10 mouse cellular contexts compared by ENCODE assay signal in genomic region chr12:80739482-80739881, GRCm38 (mm10). TPM values are rescaled to one million over a fixed set of nuclear protein-coding genes. Genes with fewer than 3 reads are reported as not detected.
DNase-seq lines count a peak whose midpoint lies in the region; ATAC-seq and TF ChIP-seq lines count a peak whose summit lies in the region.
"Had no signal": no experiment of that assay in that cellular context is flagged by ENCODE, and none has a peak within 500 bp of the region (broad histone marks: within the 10 kb centered on the region; RNA-seq: fewer than 3 reads in every experiment).

No protein-coding gene starts in this region.

- H3K4me1 ChIP-seq in bone marrow, adult 2 months (ENCODE audit: control insufficient read depth, insufficient read depth, low read length): no peaks in the 10 kb centered on the region
- H3K4me1 ChIP-seq in midbrain, embryonic 14.5 days (ENCODE audit: control insufficient read depth, insufficient read depth, low read length): peaks cover 20% of the 10 kb centered on the region

- no peaks in the 10 kb centered on the region for H3K27me3 ChIP-seq in midbrain, embryonic 14.5 days (ENCODE audit: control insufficient read depth, insufficient read depth, low read length)

- no peak overlapping the region for H3K4me3 ChIP-seq in bone marrow, adult 2 months (replicated peaks; ENCODE audit: control insufficient read depth, low read depth, low read length)
- no peak overlapping the region for H3K4me3 ChIP-seq in midbrain, embryonic 14.5 days (replicated peaks; ENCODE audit: low read depth, low read length)
- H3K4me3 ChIP-seq: limb, embryonic 12.5 days had no signal

- H3K27ac ChIP-seq in bone marrow, adult 2 months (ENCODE audit: control insufficient read depth, insufficient read depth, low read depth, low read length, poor library complexity): no peak overlapping the region
- no peak overlapping the region for H3K27ac ChIP-seq in midbrain, embryonic 14.5 days (replicated peaks; ENCODE audit: low read depth, low read length)
- H3K27ac ChIP-seq: limb, embryonic 12.5 days had no signal

- WGBS in bone marrow, adult 2 months: 25% methylated on average over 9 of the region's 9 CpGs
- 48% methylated on average over 9 of the region's 9 CpGs for WGBS in midbrain, embryonic 14.5 days

- no peaks in the 10 kb centered on the region for H3K36me3 ChIP-seq in midbrain, embryonic 14.5 days (ENCODE audit: control insufficient read depth, insufficient read depth, low read length)
- H3K36me3 ChIP-seq: limb, embryonic 12.5 days had no signal

- DNase-seq in lung, adult 18-20 months: peak; percentile 39 to 44
- DNase-seq in lung, postnatal 25 days (ENCODE audit: low spot score): no peak
- peak; percentile 34 for DNase-seq in kidney, postnatal 14 days
- peak; percentile 67 for DNase-seq in testis, postnatal 10 days (ENCODE audit: low spot score)
- no peak for DNase-seq in left cerebral cortex, adult 18-20 months (ENCODE audit: low spot score in 2 of 2)
- no peak for DNase-seq in midbrain, embryonic 14.5 days
- DNase-seq in right cerebral cortex, postnatal 25 days: no peak

- peak; percentile 56; the same call in 1 of the 2 replicates for TF ChIP-seq CTCF in bone marrow, adult 2 months (IDR thresholded peaks at IDR 0.05; ENCODE audit: control insufficient read depth, insufficient read depth, low read length)

- H3K9ac ChIP-seq in midbrain, embryonic 14.5 days (replicated peaks; ENCODE audit: low read length): no peak overlapping the region
- H3K9ac ChIP-seq: limb, embryonic 12.5 days had no signal

- H3K9me3 ChIP-seq in midbrain, embryonic 14.5 days (ENCODE audit: control insufficient read depth, low read length): no peaks in the 10 kb centered on the region
- H3K9me3 ChIP-seq: limb, embryonic 12.5 days had no signal

- no peak overlapping the region for H3K4me2 ChIP-seq in midbrain, embryonic 14.5 days (ENCODE audit: low read length)
- H3K4me2 ChIP-seq: limb, embryonic 12.5 days had no signal

- no peak for TF ChIP-seq POLR2A in bone marrow, adult 2 months (IDR thresholded peaks at IDR 0.05; ENCODE audit: borderline replicate concordance, control insufficient read depth, low read depth, low read length)

- no peak for ATAC-seq in midbrain, embryonic 14.5 days (ENCODE audit: low FRiP score, low TSS enrichment)

RNA-seq across cellular contexts. Expression of gene Ccdc177, which starts 21.0 kb away (rescaled TPM):
- not detected in 2 replicates for polyA plus RNA-seq in bone marrow, adult 2 months (2011; ENCODE audit: insufficient read depth, insufficient read length, low replicate concordance, missing spikeins)
- total RNA-seq in left cerebral cortex, adult 18-20 months (2021): 10 to 100 TPM; 11.4 to 12.2 TPM
- 8.5 and 8.8 TPM in 2 replicates for polyA plus RNA-seq in midbrain, embryonic 14.5 days (2014; fragmentation: Nextera tagmentation; extraction: Ambion mirVana)
- total RNA-seq: neutrophil, adult 5-6 weeks had no signal

RNA-seq across cellular contexts. Expression of gene Plekhd1, which starts 47.1 kb away (rescaled TPM):
- not detected in 2 replicates for polyA plus RNA-seq in bone marrow, adult 2 months (2011; ENCODE audit: insufficient read depth, insufficient read length, low replicate concordance, missing spikeins)
- total RNA-seq in left cerebral cortex, adult 18-20 months (2021): 1 to 10 TPM; 2.1 to 3.6 TPM
- polyA plus RNA-seq in midbrain, embryonic 14.5 days (2014; fragmentation: Nextera tagmentation; extraction: Ambion mirVana): 2.5 and 3.5 TPM in 2 replicates
- total RNA-seq: neutrophil, adult 5-6 weeks had no signal

RNA-seq across cellular contexts. Expression of gene Susd6, which starts 50.8 kb away (rescaled TPM):
- polyA plus RNA-seq in bone marrow, adult 2 months (2011; ENCODE audit: insufficient read depth, insufficient read length, low replicate concordance, missing spikeins): 10.0 and 17.3 TPM in 2 replicates
- 10 to 100 TPM; 34.8 to 35.7 TPM for total RNA-seq in left cerebral cortex, adult 18-20 months (2021)
- 8.8 and 14.3 TPM in 2 replicates for polyA plus RNA-seq in midbrain, embryonic 14.5 days (2014; fragmentation: Nextera tagmentation; extraction: Ambion mirVana)

Comparison
In these comparisons a context has a peak if more than half of its experiments do, and no peak if none do; other contexts are left out.
1. DNase-seq: peak in lung, adult 18-20 months (2 of 2), kidney, postnatal 14 days (single experiment) and testis, postnatal 10 days (single experiment); none in lung, postnatal 25 days (single experiment), left cerebral cortex, adult 18-20 months (0 of 2), midbrain, embryonic 14.5 days (single experiment) and right cerebral cortex, postnatal 25 days (single experiment).